Mouse (Mus musculus) cortical plate, adult 2 months (tissue): ENCODE measurements around the gene Skint3.

ENCODE experiments used
- CTCF ChIP-seq: fragments of 200-500 bp; IDR thresholded peaks from 2 replicates; pipeline ENCODE4 v1.5.1; 2011; ENCODE audit warnings: mild to moderate bottlenecking, control low read depth, low read length; ENCODE audit not compliant: insufficient read depth; ENCODE audit errors: extremely low read depth
- POLR2A ChIP-seq: fragments of 200-500 bp; IDR thresholded peaks from 2 replicates; pipeline ENCODE4 v1.6.1; 2011; ENCODE audit warnings: mild to moderate bottlenecking, low read length, control low read depth; ENCODE audit not compliant: insufficient read depth; ENCODE audit errors: extremely low read depth

DNA sequence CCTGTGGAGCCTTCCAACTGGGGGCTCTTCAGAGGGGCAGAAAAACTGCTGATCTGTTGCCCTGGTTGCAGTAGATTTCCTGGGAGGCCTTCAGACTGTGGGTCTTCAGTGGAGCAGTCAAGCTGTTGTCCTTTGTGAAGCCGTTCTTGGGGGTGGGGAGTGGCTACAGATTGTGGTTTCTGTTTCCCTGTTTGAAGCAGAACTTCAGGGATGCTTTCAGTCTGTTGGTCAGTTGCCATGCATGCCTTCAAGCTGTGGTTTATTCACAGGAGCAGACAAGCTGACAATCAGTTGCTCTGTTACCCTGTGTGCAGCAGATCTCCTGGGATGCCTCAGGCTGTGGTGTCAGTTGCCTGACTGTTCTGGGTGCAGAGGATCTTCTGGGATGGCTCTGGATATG lies 11.4 kb downstream of the Skint3 start:
- TF ChIP-seq CTCF (no peak), POLR2A (no peak)
